Mouse (Mus musculus) layer of hippocampus, adult 18-20 months (tissue): ENCODE results near the gene Lhx3. TPM values are rescaled to one million over a fixed set of nuclear protein-coding genes. Genes with fewer than 3 reads are reported as not detected.

Source experiments
- total RNA-seq, 2 experiments: library from RNA; stranded (reverse); gene quantifications; 2 replicates each; pipeline ENCODE4 v1.2.3; 2021

The Lhx3 gene
- total RNA-seq, 2 experiments from 2014 or later: 0.15 TPM; not detected in 1

Other genes starting within 250 kb of the Lhx3 start
- 100 to 1,000 TPM; 133 to 153 TPM for gene Camsap1, start 225.0 kb downstream of the Lhx3 start, total RNA-seq
- 10 to 100 TPM; 53.9 to 58.0 TPM for gene Ubac1, start 186.5 kb downstream of the Lhx3 start, total RNA-seq
- 10 to 100 TPM; 64.6 to 78.3 TPM for gene Nacc2, start 85.1 kb downstream of the Lhx3 start, total RNA-seq
- 10 to 100 TPM; 24.2 to 25.5 TPM for gene Qsox2, start 29.2 kb upstream of the Lhx3 start, total RNA-seq
- under 1 TPM; 0.63 to 0.82 TPM for gene Ccdc187, start 86.3 kb upstream of the Lhx3 start, total RNA-seq
- gene Gpsm1, start 107.2 kb upstream of the Lhx3 start, total RNA-seq: 10 to 100 TPM; 37.4 to 38.4 TPM
- 10 to 100 TPM; 26.0 to 28.4 TPM for gene Dnlz, start 143.8 kb upstream of the Lhx3 start, total RNA-seq
- gene Card9, start 152.6 kb upstream of the Lhx3 start, total RNA-seq: 1 to 10 TPM; 1.5 to 3.5 TPM
- gene Snapc4, start 172.4 kb upstream of the Lhx3 start, total RNA-seq: 10 to 100 TPM; 58.8 to 64.6 TPM
- gene Entr1, start 181.0 kb upstream of the Lhx3 start, total RNA-seq: 100 to 1,000 TPM; 140 to 141 TPM
- 10 to 100 TPM; 83.4 to 91.8 TPM for gene Pmpca, start 181.1 kb upstream of the Lhx3 start, total RNA-seq
- 10 to 100 TPM; 23.3 to 24.5 TPM for gene Inpp5e, start 200.9 kb upstream of the Lhx3 start, total RNA-seq
- gene Sec16a, start 236.9 kb upstream of the Lhx3 start, total RNA-seq: 10 to 100 TPM; 50.3 to 50.4 TPM